Mouse (Mus musculus): ENCODE measurements at regions not wholly inside any gene's neighbourhood (a gene's known extent, or its start where the extent isn't known, plus 50 kb on each side); places are given as distances from the start of the nearest gene placed in this dataset.

DNA sequence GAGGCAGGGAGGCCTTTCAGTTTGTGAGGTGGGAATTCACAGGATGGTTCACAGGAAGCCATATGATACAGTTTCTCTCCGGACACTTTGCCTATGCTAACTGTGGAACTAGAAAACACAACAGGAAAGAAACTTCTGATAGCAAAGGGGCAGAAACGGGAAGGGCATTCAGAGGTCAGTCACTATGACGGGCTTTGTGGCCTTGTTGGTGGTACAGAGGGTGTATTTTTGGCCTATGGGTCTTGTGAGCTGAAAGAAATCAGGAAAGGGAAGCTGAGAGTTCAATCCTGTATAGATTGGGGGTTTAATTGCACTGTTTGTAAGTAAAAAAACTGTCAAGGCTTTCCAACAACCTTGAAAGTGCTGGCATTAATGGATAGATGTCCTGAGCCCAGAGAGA lies 56.5 kb upstream of the Bmp2 start:
- no peak for TF ChIP-seq FLI1 (IDR thresholded peaks at IDR 0.05; ENCODE audit: low read length)
- no peak for TF ChIP-seq GATA1 (IDR thresholded peaks at IDR 0.05; ENCODE audit: borderline replicate concordance, low read length)
- Histone ChIP-seq H3K27me3 (replicated peaks) (no peaks in the 10 kb centered on the region), H3K4me1 (peaks cover 47% of the 10 kb centered on the region), H3K9me3 (no peaks in the 10 kb centered on the region), H3K36me3 (replicated peaks; ENCODE audit: low read length) (no peaks in the 10 kb centered on the region), H3K4me3 (replicated peaks) (no peak overlapping the region)

DNA sequence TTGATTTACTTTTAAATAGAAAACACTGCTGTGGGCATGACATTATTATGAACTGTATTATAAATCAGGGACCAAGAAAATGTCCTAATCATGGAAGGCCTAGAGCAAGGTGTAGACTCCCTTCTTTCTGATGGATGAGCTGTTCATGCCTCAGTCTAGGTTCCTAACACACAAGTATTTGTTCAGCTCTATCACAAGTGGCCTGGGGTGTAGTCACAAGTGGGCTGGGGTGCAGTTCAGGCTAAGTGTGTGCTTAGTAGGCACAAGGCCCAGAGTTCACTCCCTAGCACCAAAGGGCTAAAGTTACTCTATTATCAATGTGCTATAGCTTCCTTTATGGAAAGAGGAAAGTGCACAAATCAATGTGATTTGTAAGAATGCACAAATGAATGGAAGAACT lies 55.6 kb upstream of the Bmp2 start:
- Histone ChIP-seq H3K4me3 (replicated peaks) (no peak overlapping the region), H3K4me1 (peaks cover 47% of the 10 kb centered on the region), H3K27me3 (replicated peaks) (no peaks in the 10 kb centered on the region), H3K36me3 (replicated peaks; ENCODE audit: low read length) (no peaks in the 10 kb centered on the region), H3K9me3 (no peaks in the 10 kb centered on the region)
- TF ChIP-seq GATA1 (IDR thresholded peaks at IDR 0.05; ENCODE audit: borderline replicate concordance, low read length) (no peak), FLI1 (IDR thresholded peaks at IDR 0.05; ENCODE audit: low read length) (no peak)

DNA sequence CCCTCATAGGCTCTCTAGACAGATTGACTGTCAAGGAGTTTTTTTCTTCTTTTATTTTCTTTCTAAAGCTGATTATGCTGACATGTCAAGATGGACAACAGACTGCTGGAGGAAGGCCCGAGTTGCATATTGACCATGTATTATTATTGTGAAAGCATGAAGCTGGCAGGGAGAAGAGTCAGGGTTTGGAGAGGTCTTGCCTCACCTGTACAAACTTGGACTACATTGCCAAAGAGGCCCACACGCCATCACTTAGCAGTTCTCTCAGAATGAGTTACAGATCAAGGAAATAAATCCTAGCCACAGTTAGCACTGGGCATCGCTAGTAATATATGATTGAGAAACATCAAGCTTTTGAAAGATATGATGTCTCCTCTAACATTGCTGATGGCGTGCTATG lies 54.9 kb upstream of the Bmp2 start:
- Histone ChIP-seq H3K4me1 (peaks cover 44% of the 10 kb centered on the region), H3K9me3 (no peaks in the 10 kb centered on the region), H3K27me3 (replicated peaks) (no peaks in the 10 kb centered on the region), H3K4me3 (replicated peaks) (no peak overlapping the region), H3K36me3 (replicated peaks; ENCODE audit: low read length) (no peaks in the 10 kb centered on the region)
- TF ChIP-seq FLI1 (IDR thresholded peaks at IDR 0.05; ENCODE audit: low read length) (no peak), GATA1 (IDR thresholded peaks at IDR 0.05; ENCODE audit: borderline replicate concordance, low read length) (no peak)

DNA sequence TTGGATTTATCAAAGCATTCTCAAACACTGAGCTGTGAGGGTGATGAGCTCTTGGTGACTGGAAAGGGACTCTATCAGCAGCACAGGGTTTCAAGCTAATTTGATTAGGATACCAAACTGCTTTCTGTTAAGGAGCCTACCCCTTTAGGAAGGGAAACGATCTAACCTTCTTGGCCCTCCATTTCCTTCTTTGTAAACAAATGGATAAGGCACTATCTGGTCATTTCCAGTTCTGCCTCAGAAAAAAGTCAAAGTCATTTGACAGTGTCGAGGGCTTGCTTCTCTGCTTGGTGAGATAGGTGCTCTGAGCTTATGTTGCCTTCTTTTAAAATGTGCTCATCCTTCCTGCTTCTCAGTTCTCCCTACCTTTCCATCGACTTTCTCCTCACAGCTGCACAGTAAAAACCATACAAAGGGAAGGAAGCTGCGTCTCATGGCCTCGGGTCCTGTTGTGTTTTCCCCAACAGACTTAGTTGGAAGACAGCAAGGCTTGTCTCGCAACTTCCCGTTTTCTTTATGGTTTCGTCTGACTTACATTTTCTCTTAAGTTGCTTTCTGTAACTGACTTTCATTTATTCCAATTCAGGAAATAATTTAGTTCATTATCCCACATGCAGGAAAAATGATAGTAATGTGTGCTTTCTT lies 54.3 kb upstream of the Bmp2 start:
- Histone ChIP-seq H3K4me3 (replicated peaks) (peak overlapping the region; percentile 31), H3K27me3 (replicated peaks) (no peaks in the 10 kb centered on the region), H3K4me1 (peaks cover 46% of the 10 kb centered on the region), H3K9me3 (no peaks in the 10 kb centered on the region), H3K36me3 (replicated peaks; ENCODE audit: low read length) (no peaks in the 10 kb centered on the region)
- no peak for TF ChIP-seq GATA1 (IDR thresholded peaks at IDR 0.05; ENCODE audit: borderline replicate concordance, low read length)
- TF ChIP-seq FLI1 (IDR thresholded peaks at IDR 0.05; ENCODE audit: low read length), result no peak

DNA sequence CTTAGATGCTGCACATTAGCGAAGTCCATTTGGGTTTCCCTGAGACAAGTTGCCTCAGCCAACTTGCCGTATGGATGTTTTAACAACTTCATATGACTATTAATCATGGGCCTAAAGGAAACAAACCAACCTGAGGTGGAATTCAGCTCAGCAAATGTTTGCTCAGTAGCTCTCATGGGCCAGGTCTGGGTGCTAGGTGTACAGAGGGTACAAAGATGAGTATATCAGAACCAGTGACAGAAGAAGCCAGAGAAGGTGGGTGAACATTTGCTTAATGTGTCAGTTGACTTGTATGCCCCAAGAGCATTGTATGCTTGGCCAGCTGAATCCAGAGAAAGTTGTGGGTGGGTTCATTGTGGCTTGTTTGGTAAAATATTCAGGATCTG lies 53.8 kb upstream of the Bmp2 start:
- no peaks in the 10 kb centered on the region for H3K36me3 ChIP-seq (replicated peaks; ENCODE audit: low read length)

DNA sequence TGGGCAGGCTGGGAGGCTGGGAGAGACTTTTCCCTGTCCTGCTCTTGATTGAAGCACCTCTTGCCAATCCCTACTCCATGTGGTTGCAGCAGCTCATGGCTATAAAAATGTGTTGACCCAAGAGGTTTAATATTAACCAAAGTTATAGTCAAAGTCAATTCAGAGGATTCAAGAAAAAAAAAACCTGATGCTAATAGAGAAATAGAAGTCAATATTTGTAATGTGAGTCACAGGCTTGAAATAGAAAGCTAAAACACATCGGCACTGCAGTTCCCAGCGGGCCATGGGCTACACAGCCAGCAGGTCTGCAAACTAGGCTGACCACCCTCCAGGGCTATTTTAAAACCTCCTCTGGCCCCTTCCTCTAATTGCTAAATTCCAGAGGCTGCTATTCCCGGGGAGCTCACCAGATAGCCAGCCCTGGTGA lies 53.2 kb upstream of the Bmp2 start:
- Histone ChIP-seq H3K4me3 (replicated peaks) (no peak overlapping the region), H3K4me1 (peaks cover 52% of the 10 kb centered on the region), H3K27me3 (replicated peaks) (no peaks in the 10 kb centered on the region), H3K36me3 (replicated peaks; ENCODE audit: low read length) (no peaks in the 10 kb centered on the region), H3K9me3 (no peaks in the 10 kb centered on the region)
- TF ChIP-seq FLI1 (IDR thresholded peaks at IDR 0.05; ENCODE audit: low read length) (no peak), GATA1 (IDR thresholded peaks at IDR 0.05; ENCODE audit: borderline replicate concordance, low read length) (no peak)

More for the DNA sequence above, 53.8 kb upstream of the Bmp2 start:
- H3K27me3 ChIP-seq (replicated peaks), result no peaks in the 10 kb centered on the region
- H3K9me3 ChIP-seq, result no peaks in the 10 kb centered on the region
- TF ChIP-seq FLI1 (IDR thresholded peaks at IDR 0.05; ENCODE audit: low read length), result no peak
- peaks cover 52% of the 10 kb centered on the region for H3K4me1 ChIP-seq
- no peak overlapping the region for H3K4me3 ChIP-seq (replicated peaks)

DNA sequence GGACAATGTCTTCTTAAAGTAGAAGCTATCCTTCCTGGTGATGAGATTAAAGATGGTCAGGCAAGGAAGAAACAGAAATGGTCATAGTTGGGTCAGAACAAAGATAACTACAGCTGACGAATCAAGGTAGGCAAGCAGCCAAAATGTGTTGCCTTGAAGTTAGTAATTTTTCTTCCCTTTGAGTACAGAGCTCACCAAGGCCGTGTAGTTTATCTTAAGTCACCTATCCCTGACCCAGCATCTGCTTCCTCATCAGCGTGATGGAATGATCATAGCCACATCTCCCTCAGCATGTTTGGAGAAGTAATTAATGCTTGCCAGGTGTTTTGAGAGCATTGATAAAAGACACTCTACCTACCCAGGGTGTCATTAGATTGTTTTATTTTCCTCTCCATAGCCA lies 52.1 kb upstream of the Bmp2 start:
- peaks cover 46% of the 10 kb centered on the region for H3K4me1 ChIP-seq
- H3K27me3 ChIP-seq (replicated peaks), result no peaks in the 10 kb centered on the region
- no peaks in the 10 kb centered on the region for H3K36me3 ChIP-seq (replicated peaks; ENCODE audit: low read length)
- H3K4me3 ChIP-seq (replicated peaks), result no peak overlapping the region
- no peaks in the 10 kb centered on the region for H3K9me3 ChIP-seq
- TF ChIP-seq GATA1 (IDR thresholded peaks at IDR 0.05; ENCODE audit: borderline replicate concordance, low read length) (no peak), FLI1 (IDR thresholded peaks at IDR 0.05; ENCODE audit: low read length) (no peak)

All from megakaryocyte, embryonic 14.5 days (primary cell).